Mouse (Mus musculus) hindbrain, embryonic 13.5 days (tissue): ENCODE measurements around the gene Myrip. TPM values are rescaled to one million over a fixed set of nuclear protein-coding genes. Genes with fewer than 3 reads are reported as not detected.
"Not testable (repeated sequence)": the region's sequence is repeated elsewhere in the genome, so short reads cannot be mapped to it uniquely, and the experiment has no call there.

Experiments used
- ATAC-seq: fragments of 200-750 bp; cut with Nextera tagmentation; 2 replicates; pipeline ENCODE4 v1.8.0; 2017; ENCODE audit warnings: moderate TSS enrichment; ENCODE audit not compliant: low FRiP score
- H3K27ac ChIP-seq: fragments of 300-500 bp; sonication (generic); 2 replicates; pipeline ENCODE4 v1.5.1; 2015; ENCODE audit warnings: inconsistent platforms, mild to moderate bottlenecking, moderate library complexity
- H3K27me3 ChIP-seq: fragments of 300-500 bp; sonication (generic); 2 replicates; pipeline ENCODE4 v1.6.1; 2015; ENCODE audit warnings: mild to moderate bottlenecking, inconsistent platforms
- H3K36me3 ChIP-seq: fragments of 300-500 bp; sonication (generic); 2 replicates; pipeline ENCODE4 v1.6.1; 2015; ENCODE audit warnings: mild to moderate bottlenecking, inconsistent platforms
- H3K4me1 ChIP-seq: fragments of 300-500 bp; sonication (generic); replicated peaks from 2 replicates; pipeline ENCODE4 v1.6.1; 2015; ENCODE audit warnings: inconsistent platforms
- H3K4me2 ChIP-seq: fragments of 300-500 bp; sonication (generic); 2 replicates; pipeline ENCODE4 v1.6.1; 2015; ENCODE audit warnings: inconsistent platforms, mild to moderate bottlenecking, moderate library complexity
- H3K4me3 ChIP-seq: fragments of 300-500 bp; sonication (generic); 2 replicates; pipeline ENCODE4 v1.5.1; 2015; ENCODE audit warnings: mild to moderate bottlenecking, inconsistent platforms
- H3K9ac ChIP-seq: fragments of 300-500 bp; sonication (generic); 2 replicates; pipeline ENCODE4 v1.6.1; 2015; ENCODE audit warnings: mild to moderate bottlenecking, inconsistent platforms
- H3K9me3 ChIP-seq: fragments of 300-500 bp; sonication (generic); 2 replicates; pipeline ENCODE4 v1.6.1; 2016; ENCODE audit warnings: inconsistent platforms
- WGBS: fragments of 180-500 bp; shearing (Covaris S2); methylation state at CpG from one replicate; pipeline ENCODE4 v1.1.7; 2015; 5-methylcytosine and 5-hydroxymethylcytosine counted together
- polyA plus RNA-seq: library from polyadenylated mRNA; unstranded; fragments of >200 nt; fragmentation: Nextera tagmentation; extraction: Ambion mirVana; gene quantifications from 2 replicates; pipeline ENCODE4 v1.2.1, GENCODE M21; 2015

Myrip gene
- polyA plus RNA-seq, 1 experiment from 2014 or later, result 4.3 TPM

DNA sequence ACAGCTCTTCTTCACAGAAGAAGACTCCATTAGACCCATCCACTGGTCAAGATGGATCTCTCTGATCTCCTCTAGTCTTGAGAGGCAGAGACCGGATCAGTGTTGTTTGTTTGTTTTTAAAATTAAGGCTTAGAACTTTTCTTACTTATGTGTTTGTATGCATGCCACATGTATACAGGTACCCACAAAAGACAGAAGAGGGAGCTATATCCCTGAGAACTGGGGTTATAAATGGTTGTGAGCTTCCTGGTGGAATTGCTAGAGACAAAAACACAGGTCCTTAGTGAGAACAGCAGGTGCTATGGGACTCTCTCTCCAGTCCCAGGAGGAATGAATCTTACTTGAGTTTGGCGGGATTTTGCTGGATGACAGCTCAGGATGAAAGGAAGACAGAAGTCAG lies 1.9 kb upstream of the Myrip start:
- Histone ChIP-seq H3K36me3 (no peaks in the 10 kb centered on the region), H3K4me2 (no peak overlapping the region), H3K4me1 (peaks cover 21% of the 10 kb centered on the region), H3K9me3 (no peaks in the 10 kb centered on the region), H3K9ac (no peak overlapping the region), H3K4me3 (no peak overlapping the region), H3K27me3 (peaks cover 26% of the 10 kb centered on the region), H3K27ac (no peak overlapping the region)
- no peak for ATAC-seq
- WGBS, result 69% methylated on average over 2 of the region's 2 CpGs

DNA sequence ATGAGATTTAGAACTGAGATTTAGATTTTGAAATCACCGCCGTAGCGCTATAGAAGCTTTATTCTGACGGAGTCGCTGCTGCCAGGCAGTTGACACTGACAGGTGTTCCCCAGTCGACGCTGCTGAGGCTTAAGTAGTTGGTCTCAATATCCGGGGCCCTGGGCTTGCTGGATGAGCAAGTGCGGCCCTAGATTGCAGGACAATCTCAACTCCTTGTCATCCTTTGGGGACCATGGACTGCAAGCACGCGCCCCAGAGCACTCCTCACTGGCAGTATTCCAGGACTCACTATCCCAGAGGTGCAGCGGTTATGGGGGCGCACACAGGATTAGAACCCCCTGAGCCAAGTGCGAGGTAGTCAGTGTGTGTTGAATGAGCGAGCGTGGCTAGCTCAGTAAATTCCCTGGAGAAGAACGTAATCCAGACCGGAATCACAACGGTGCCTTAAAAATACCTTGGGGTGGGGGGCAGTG lies 1.7 kb downstream of the Myrip start:
- peak; percentile 68 for ATAC-seq
- WGBS, result 8% methylated on average over 19 of the region's 19 CpGs
- H3K27me3 ChIP-seq, result peaks cover 62% of the 10 kb centered on the region

DNA sequence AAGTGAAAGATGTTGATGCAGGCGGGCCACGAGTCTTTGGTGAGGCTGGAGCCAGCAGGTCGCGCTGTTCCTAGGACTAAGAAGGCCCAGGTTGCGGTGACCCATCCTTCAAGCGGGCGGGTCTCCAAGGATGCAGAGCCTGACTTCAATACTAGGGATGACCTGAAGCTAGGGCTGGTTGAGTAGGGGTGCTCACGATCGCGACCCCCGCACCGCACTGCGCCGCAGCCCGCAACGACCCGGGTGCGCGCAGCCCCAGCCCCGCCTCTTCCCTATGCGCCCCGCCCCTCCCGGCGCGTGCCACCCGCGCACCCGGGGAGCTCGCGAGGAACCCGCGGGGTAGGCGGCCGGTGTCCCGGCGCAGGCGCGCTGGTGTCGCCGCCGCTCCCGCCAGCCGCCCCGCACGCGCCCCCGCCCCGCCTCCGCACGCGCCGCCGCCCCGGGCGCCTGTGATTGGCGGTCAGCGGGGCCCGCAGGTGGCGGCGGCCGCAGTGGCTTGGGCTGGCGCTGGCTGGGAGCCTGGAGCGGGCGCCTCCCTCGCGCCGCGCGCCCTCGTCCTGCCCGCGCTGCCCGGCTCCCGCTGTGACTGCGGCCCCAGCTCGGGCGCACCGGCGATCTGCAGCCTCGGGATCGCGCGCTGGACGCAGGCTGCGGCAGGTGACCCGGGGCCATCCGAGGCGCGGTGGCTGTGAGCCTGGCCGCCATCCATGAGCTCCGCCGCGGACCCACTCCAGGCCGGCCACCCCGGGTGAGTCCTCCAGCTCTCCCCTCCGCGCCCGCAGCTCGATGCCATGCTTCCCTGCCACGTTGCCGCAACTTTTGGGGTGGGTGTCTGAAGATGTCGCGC lies 2.4 kb downstream of the Myrip start:
- Histone ChIP-seq H3K4me3 (peak overlapping the region; percentile 66), H3K27ac (peak overlapping the region; percentile 76), H3K36me3 (no peaks in the 10 kb centered on the region), H3K27me3 (peaks cover 66% of the 10 kb centered on the region), H3K9ac (peak overlapping the region; percentile 82), H3K9me3 (no peaks in the 10 kb centered on the region), H3K4me2 (peak overlapping the region; percentile 97), H3K4me1 (peaks cover 18% of the 10 kb centered on the region)
- peak; percentile 88 for ATAC-seq
- WGBS, result under 1% methylated on average over 66 of the region's 103 CpGs

More for the DNA sequence above, 1.7 kb downstream of the Myrip start:
- H3K4me2 ChIP-seq, result peak overlapping the region; percentile 97
- peaks cover 18% of the 10 kb centered on the region for H3K4me1 ChIP-seq
- H3K27ac ChIP-seq, result peak overlapping the region; percentile 76
- peak overlapping the region; percentile 82 for H3K9ac ChIP-seq
- no peaks in the 10 kb centered on the region for H3K9me3 ChIP-seq
- peak overlapping the region; percentile 66 for H3K4me3 ChIP-seq
- no peaks in the 10 kb centered on the region for H3K36me3 ChIP-seq

DNA sequence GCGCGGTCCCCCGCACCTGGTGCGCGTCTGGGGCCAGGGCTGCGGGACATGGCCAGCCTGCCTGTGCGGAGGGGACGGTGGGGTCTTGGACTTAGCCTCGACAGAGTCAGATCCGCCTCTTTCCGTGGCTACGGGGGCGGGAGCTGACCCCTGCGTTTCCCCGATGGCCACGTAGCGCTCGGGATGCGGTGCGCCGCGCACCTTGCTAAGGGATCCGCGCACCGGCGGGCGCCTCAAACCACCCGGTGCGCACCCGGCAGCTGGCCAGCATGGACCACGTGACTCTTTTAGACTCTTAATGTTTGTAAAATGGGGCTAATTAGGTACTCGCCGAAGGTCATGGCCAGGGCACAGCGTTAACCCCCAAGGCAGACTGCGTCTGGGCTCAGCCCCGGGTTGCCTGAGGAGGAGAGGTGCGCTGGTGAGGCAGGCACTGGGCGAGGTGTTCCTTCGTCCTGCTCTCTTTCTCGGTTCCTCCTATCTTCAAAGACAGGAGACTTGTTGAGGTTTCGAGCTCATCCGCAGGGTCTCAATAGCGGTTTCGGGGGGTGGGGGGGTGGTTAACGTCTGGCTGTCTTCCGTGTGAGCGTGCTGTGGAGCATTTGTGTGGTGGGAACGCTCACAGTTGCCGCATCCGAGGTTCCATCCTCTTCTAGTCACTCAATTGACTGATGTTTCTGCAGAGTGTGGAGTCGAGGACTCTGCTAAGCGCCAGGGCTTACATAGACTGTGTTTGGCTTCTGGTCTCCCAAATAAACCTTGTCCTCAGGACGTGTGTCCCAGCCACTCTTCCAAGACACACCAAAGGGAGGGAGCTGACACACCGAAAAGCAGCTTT lies 3.2 kb downstream of the Myrip start:
- peak overlapping the region; percentile 76 for H3K27ac ChIP-seq
- WGBS, result 4% methylated on average over 54 of the region's 54 CpGs
- 0 out of 2 replicates have a peak, but pooled peaks have one; percentile 22 for ATAC-seq

DNA sequence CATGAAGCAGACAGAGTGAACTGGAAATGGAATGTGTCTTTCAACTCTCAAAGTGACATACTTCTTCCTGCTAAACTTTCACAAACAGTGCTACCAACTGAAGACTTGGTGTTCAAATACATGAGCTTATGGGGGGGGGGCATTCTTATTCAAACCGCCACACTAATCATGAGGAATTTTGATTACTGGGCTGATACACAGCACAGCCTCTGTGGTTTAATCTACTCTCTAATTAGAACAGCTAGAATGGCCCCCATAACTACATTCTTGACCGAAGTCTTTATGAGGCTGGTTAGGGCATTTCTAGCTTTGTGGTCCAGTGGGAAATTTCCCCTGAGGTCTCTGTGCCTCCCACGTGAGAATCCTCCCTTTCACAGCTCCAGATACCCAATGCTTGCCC lies 13.9 kb downstream of the Myrip start:
- H3K4me3 ChIP-seq, result no peak overlapping the region
- WGBS, result 78% methylated on average over 3 of the region's 3 CpGs

More for the DNA sequence above, 3.2 kb downstream of the Myrip start:
- Histone ChIP-seq H3K27me3 (peaks cover 66% of the 10 kb centered on the region), H3K9me3 (no peaks in the 10 kb centered on the region), H3K4me1 (peaks cover 18% of the 10 kb centered on the region), H3K36me3 (no peaks in the 10 kb centered on the region), H3K4me2 (peak overlapping the region; percentile 97), H3K9ac (peak overlapping the region; percentile 82), H3K4me3 (peak overlapping the region; percentile 66)

DNA sequence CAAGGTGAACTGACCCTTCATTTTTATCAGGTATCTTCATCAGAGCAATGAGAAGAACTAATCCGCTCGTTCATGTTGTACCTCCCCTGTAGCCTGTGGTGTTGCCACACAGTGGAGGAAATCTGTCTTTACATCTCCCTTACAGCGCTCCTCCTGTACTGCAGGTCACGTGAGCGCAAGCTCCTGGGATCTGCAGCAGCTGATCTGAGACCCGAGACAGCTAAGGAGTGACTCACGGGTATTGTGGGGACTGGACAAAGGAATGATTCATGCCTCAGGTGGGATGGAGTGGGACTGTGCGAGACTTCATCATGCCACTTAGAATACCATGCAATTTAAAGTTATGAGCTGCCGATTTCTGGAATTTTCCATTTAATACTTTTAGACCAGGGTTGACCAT lies 17.8 kb downstream of the Myrip start:
- H3K9ac ChIP-seq, result no peak overlapping the region
- 0 out of 2 replicates have a peak, but pooled peaks cover 2% of the 10 kb centered on the region for H3K4me1 ChIP-seq
- H3K27ac ChIP-seq, result no peak overlapping the region
- no peak overlapping the region for H3K4me3 ChIP-seq
- H3K27me3 ChIP-seq, result no peaks in the 10 kb centered on the region
- H3K9me3 ChIP-seq, result 0 out of 2 replicates have a peak, but pooled peaks cover 3% of the 10 kb centered on the region
- no peaks in the 10 kb centered on the region for H3K36me3 ChIP-seq
- no peak for ATAC-seq
- 83% methylated on average over 9 of the region's 9 CpGs for WGBS
- no peak overlapping the region for H3K4me2 ChIP-seq

More for the DNA sequence above, 13.9 kb downstream of the Myrip start:
- Histone ChIP-seq H3K27ac (no peak overlapping the region), H3K36me3 (no peaks in the 10 kb centered on the region), H3K4me2 (no peak overlapping the region), H3K9ac (no peak overlapping the region), H3K4me1 (no peaks in the 10 kb centered on the region), H3K9me3 (0 out of 2 replicates have a peak, but pooled peaks cover 3% of the 10 kb centered on the region), H3K27me3 (no peaks in the 10 kb centered on the region)
- ATAC-seq, result no peak

DNA sequence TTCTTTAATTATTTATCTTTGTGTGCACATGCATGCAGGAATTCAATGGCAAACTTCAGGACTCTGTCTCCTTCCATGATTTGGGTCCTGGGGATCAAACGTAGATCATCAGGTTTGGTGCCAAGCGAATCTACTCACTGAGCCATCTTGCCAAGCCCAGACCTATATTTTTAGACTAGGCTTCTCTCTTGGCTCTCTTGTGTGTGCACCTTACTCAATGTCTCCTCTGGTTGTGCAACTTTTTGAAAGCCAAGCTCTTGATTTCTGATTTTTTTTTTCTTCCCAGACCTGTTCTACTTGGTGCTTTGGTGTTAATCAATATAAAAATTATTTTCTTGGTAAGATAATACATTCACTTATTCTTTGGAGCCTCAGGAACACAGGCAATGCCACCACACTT lies 19.3 kb downstream of the Myrip start:
- H3K4me3 ChIP-seq, result no peak overlapping the region
- ATAC-seq, result no peak
- WGBS, result 92% methylated on average over 2 of the region's 2 CpGs

DNA sequence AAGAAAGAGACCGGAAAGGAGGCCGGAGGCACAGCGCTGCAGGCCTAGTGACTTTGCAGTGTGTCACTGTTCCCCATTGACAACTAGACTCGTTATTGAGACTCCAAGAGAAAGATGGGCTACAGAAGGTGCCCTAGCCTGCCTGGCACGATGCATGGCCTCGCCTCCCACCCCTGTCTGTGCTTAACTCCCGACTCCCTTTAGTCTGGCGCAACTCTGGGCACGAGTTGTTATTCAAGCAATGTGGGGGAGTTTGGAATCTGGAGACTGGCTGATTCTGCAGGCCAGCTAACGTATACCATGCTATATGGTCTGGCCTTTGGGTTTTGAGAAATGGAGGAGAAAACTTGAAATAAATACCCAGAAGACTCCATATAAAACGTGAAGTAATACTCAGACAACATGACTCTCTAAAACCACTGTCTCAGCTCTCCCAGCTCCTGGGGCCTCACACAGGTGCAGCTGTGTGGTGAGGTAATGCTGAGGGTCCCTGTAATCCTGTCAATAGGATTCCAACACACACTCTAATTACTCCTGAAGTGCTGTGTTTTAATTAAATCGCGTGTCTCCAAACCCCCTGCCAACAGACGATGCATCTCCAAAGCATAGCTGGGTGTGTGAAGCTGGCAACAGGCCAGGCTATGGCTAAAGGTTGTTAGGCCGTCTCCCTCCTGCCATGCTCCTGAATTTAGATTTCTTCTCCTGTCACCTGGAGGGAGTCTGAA lies 21.6 kb downstream of the Myrip start:
- Histone ChIP-seq H3K36me3 (no peaks in the 10 kb centered on the region), H3K9ac (no peak overlapping the region), H3K4me1 (0 out of 2 replicates have a peak, but pooled peaks cover 2% of the 10 kb centered on the region), H3K4me3 (no peak overlapping the region), H3K9me3 (0 out of 2 replicates have a peak, but pooled peaks cover 3% of the 10 kb centered on the region), H3K4me2 (no peak overlapping the region), H3K27me3 (no peaks in the 10 kb centered on the region), H3K27ac (no peak overlapping the region)
- 74% methylated on average over 15 of the region's 15 CpGs for WGBS
- no peak for ATAC-seq

More for the DNA sequence above, 19.3 kb downstream of the Myrip start:
- H3K27me3 ChIP-seq, result no peaks in the 10 kb centered on the region
- H3K27ac ChIP-seq, result no peak overlapping the region
- no peak overlapping the region for H3K9ac ChIP-seq
- no peaks in the 10 kb centered on the region for H3K36me3 ChIP-seq
- H3K9me3 ChIP-seq, result 0 out of 2 replicates have a peak, but pooled peaks cover 3% of the 10 kb centered on the region
- 0 out of 2 replicates have a peak, but pooled peaks cover 2% of the 10 kb centered on the region for H3K4me1 ChIP-seq
- no peak overlapping the region for H3K4me2 ChIP-seq

DNA sequence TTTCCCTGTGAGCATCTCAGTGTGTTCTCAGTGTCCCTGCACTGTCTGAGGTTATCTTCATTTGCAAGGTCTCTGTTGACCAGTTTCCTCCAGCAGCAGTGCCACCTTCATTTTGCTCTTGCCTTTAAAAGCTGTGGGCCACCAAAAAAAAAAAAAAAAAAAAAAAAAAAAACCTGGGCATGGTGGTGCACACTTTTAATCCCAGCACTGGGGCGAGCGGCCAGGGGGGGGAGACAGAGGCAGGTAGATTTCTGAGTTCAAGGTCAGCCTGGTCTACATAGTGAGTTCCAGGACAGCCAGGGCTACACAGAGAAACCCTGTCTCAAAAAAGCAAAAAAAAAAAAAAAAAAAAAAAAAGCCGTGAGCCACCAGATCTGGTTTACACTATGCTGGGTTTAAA lies 29.7 kb downstream of the Myrip start:
- not testable (repeated sequence) for H3K27ac ChIP-seq, H3K27me3 ChIP-seq, H3K36me3 ChIP-seq, H3K4me2 ChIP-seq, H3K9me3 ChIP-seq, H3K4me1 ChIP-seq, H3K9ac ChIP-seq, ATAC-seq, H3K4me3 ChIP-seq
- WGBS, result 93% methylated on average over 3 of the region's 3 CpGs

DNA sequence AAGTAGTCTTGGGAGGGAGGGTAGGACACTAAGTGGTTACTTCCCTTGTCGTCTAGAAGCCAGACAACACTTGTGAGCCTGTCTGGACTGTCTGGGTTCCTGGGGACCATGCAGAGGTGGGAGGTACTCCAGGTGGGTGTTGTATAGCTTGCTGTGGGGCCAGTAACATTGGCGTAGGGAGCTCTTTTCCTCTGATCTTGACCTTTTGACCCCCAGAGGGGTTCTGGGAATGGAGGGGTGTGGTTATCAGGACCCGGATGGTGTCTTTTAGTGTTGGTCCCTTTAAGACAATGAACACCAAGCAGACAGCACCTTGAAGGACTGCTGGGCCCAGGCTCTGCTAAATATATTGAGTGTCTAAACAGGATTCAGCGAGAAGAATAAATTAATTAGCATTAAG lies 36.9 kb downstream of the Myrip start:
- Histone ChIP-seq H3K4me2 (no peak overlapping the region), H3K27ac (no peak overlapping the region), H3K4me1 (peaks cover 2% of the 10 kb centered on the region), H3K9me3 (no peaks in the 10 kb centered on the region), H3K4me3 (no peak overlapping the region), H3K9ac (no peak overlapping the region), H3K27me3 (no peaks in the 10 kb centered on the region), H3K36me3 (no peaks in the 10 kb centered on the region)
- no peak for ATAC-seq
- WGBS, result 58% methylated on average over 4 of the region's 4 CpGs

DNA sequence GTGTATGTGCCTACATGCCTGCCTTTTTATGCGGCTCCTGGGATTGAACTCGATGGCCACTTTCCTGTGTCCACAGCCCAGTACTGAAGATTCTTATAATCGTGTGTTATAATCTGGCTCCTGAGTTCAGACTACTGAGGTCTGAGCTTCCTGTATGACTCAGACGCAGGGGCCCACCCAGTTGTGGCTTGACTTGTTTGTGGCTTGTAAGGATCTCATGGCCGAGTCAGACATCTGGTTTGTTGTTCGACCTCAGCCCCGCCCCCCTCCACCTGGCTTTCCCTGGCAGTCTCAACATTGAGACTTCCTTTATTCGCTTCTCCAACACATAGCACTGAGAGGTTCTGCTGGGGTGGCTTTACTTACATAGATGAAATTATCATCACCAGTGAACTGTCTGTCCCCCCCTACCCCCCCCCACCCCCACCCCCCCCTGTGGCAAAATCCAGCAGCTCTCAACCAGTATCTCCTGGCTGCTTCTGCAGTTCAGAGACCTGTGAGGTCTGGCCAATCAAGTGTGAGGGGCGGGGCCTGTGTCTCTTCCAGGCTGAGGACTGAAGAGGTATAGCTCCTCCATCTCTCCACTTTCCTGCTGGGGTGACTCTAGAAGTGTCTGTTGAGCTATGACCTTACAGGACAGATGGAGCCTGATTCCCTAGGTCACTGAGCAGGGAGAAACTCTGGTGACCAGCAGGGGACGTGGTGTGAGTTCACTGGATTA lies 38.8 kb downstream of the Myrip start:
- H3K27ac ChIP-seq, result no peak overlapping the region
- no peak overlapping the region for H3K9ac ChIP-seq
- H3K27me3 ChIP-seq, result no peaks in the 10 kb centered on the region
- H3K4me3 ChIP-seq, result no peak overlapping the region
- H3K9me3 ChIP-seq, result no peaks in the 10 kb centered on the region
- ATAC-seq, result no peak
- peaks cover 14% of the 10 kb centered on the region for H3K4me1 ChIP-seq
- no peaks in the 10 kb centered on the region for H3K36me3 ChIP-seq
- H3K4me2 ChIP-seq, result no peak overlapping the region
- WGBS, result 82% methylated on average over 10 of the region's 10 CpGs
